Mouse (Mus musculus): ENCODE results near the gene Spata46.

- TF ChIP-seq CTCF (conservative IDR thresholded peaks at IDR 0.05; ENCODE audit: low read length) (no peak), NANOG (IDR thresholded peaks at IDR 0.05; ENCODE audit: borderline replicate concordance, low read length) (no peak), POU5F1 (IDR thresholded peaks at IDR 0.05; ENCODE audit: borderline replicate concordance, low read length) (no peak)
Observed at GRCm38 (mm10) chr1:170277016-170277415, 31.6 kb upstream of the Spata46 start, which contains the start of gene Sh2d1b1.
